In genomic region chr15:100060513-100061140, GRCm38 (mm10) we compare ENCODE assay signal across 18 mouse cellular contexts. TPM values are rescaled to one million over a fixed set of nuclear protein-coding genes. Genes with fewer than 3 reads are reported as not detected.
DNase-seq lines count a peak whose midpoint lies in the region; ATAC-seq and TF ChIP-seq lines count a peak whose summit lies in the region.
"Had no signal": no experiment of that assay in that cellular context is flagged by ENCODE, and none has a peak within 500 bp of the region (broad histone marks: within the 10 kb centered on the region; RNA-seq: fewer than 3 reads in every experiment).

No protein-coding gene starts in this region.

- peak; percentile 19 to 22 for DNase-seq in spleen, adult 18-20 months
- DNase-seq in spleen, postnatal 10 days (ENCODE audit: low spot score in 2 of 2): no peak
- peak; percentile 89 for DNase-seq in splenic B cell, adult 2 months (ENCODE audit: low read depth, low spot score)
- no peak for DNase-seq in cerebellum, adult 18-20 months
- no peak for DNase-seq in cerebellum, postnatal 14 days
- no peak for DNase-seq in yolk sac, embryonic 10.5 days (ENCODE audit: low spot score)
- DNase-seq: adrenal gland, adult 8-10 months; cerebellum, adult 8-10 months; embryo, embryonic 11 days; heart, postnatal 10 days; kidney, adult 2 months; kidney, postnatal 36 days; right cerebral cortex, adult 18-20 months had no signal

- no peak overlapping the region for H3K9ac ChIP-seq in ES-Bruce4 (ENCODE audit: low read depth, poor library complexity, severe bottlenecking)
- H3K9ac ChIP-seq: hindbrain, embryonic 13.5 days had no signal

- H3K4me3 ChIP-seq in ES-Bruce4 (ENCODE audit: low read depth, low read length): no peak overlapping the region
- H3K4me3 ChIP-seq: hindbrain, embryonic 13.5 days; midbrain, embryonic 10.5 days had no signal

- TF ChIP-seq EP300 in ES-Bruce4 (IDR thresholded peaks at IDR 0.05; ENCODE audit: insufficient read depth, low read depth, low read length): no peak

- TF ChIP-seq POLR2A in ES-Bruce4 (IDR thresholded peaks at IDR 0.05; ENCODE audit: insufficient read depth, low read length): no peak

- no peak for TF ChIP-seq CTCF in ES-Bruce4 (IDR thresholded peaks at IDR 0.05; ENCODE audit: low read depth, low read length)

- H3K27me3 ChIP-seq in ES-Bruce4 (ENCODE audit: control insufficient read depth, insufficient read depth, low read length, poor library complexity, severe bottlenecking): no peaks in the 10 kb centered on the region
- H3K27me3 ChIP-seq in splenic B cell, adult 2 months (ENCODE audit: control insufficient read depth, insufficient read depth, low read length, poor library complexity, severe bottlenecking): no peaks in the 10 kb centered on the region
- H3K27me3 ChIP-seq: hindbrain, embryonic 13.5 days had no signal

- peak; percentile 83 for ATAC-seq in megakaryocyte, adult 5-6 weeks (ENCODE audit: poor library complexity, severe bottlenecking)
- ATAC-seq: forebrain, embryonic 14.5 days had no signal

- H3K9me3 ChIP-seq in ES-Bruce4 (replicated peaks; ENCODE audit: control insufficient read depth, insufficient read depth, low read length, poor library complexity, severe bottlenecking): no peaks in the 10 kb centered on the region
- H3K9me3 ChIP-seq: hindbrain, embryonic 13.5 days; midbrain, embryonic 10.5 days had no signal

- H3K4me1 ChIP-seq in ES-Bruce4 (ENCODE audit: control insufficient read depth, insufficient read depth, low read length): peaks cover 16% of the 10 kb centered on the region

- peak overlapping the region; percentile 53; the same call in 1 of the 2 replicates for H3K27ac ChIP-seq in ES-Bruce4 (ENCODE audit: insufficient read depth, low read length)
- H3K27ac ChIP-seq: hindbrain, embryonic 13.5 days; midbrain, embryonic 10.5 days had no signal

- H3K36me3 ChIP-seq in ES-Bruce4 (ENCODE audit: control insufficient read depth, insufficient read depth, low read length, poor library complexity, severe bottlenecking): no peaks in the 10 kb centered on the region
- no peaks in the 10 kb centered on the region for H3K36me3 ChIP-seq in splenic B cell, adult 2 months (ENCODE audit: control insufficient read depth, insufficient read depth, low read length, poor library complexity, severe bottlenecking)
- H3K36me3 ChIP-seq: hindbrain, embryonic 13.5 days had no signal

RNA-seq across cellular contexts. Expression of gene Dip2b, which starts 22.2 kb away (rescaled TPM):
- 18.3 and 21.4 TPM in 2 replicates for polyA plus RNA-seq in ES-Bruce4 (2011; ENCODE audit: insufficient read depth, insufficient read length, low read depth, missing spikeins)
- 17.2 and 17.6 TPM in 2 replicates for total RNA-seq in megakaryocyte, adult 5-6 weeks (2015)
- 13.5 and 14.4 TPM in 2 replicates for total RNA-seq in megakaryocyte, adult 5-6 weeks (2017)

Comparison
In these comparisons a context has a peak if more than half of its experiments do, and no peak if none do; other contexts are left out.
1. DNase-seq: peak in spleen, adult 18-20 months (2 of 2) and splenic B cell, adult 2 months (single experiment); none in spleen, postnatal 10 days (0 of 2), cerebellum, adult 18-20 months (0 of 2), cerebellum, postnatal 14 days (0 of 2) and yolk sac, embryonic 10.5 days (single experiment).